Mouse (Mus musculus): Measurements from ENCODE around the gene Hddc3. TPM values are rescaled to one million over a fixed set of nuclear protein-coding genes. Genes with fewer than 3 reads are reported as not detected.

The Hddc3 gene
- polyA plus RNA-seq, 1 experiment = 54.6 TPM

- H3K4me3 ChIP-seq (ENCODE audit: insufficient read depth, low read length) = no peak overlapping the region; the same call in 1 of the 2 replicates
- TF ChIP-seq POLR2A (IDR thresholded peaks at IDR 0.05; ENCODE audit: extremely low read depth, insufficient read depth, low read length) = no peak
- TF ChIP-seq CTCF (IDR thresholded peaks at IDR 0.05; ENCODE audit: extremely low read depth, insufficient read depth, low read length) = no peak
- H3K4me1 ChIP-seq (ENCODE audit: control insufficient read depth, insufficient read depth, low read length) = peaks cover 11% of the 10 kb centered on the region
- no peak overlapping the region for H3K27ac ChIP-seq (ENCODE audit: insufficient read depth, low read length)
Observed at GRCm38 (mm10) chr7:80400099-80400498, 57.2 kb downstream of the Hddc3 start.

Other genes starting within 250 kb of the Hddc3 start
- 92.7 and 95.0 TPM in 2 replicates for gene Idh2, start 227.7 kb upstream of the Hddc3 start, polyA plus RNA-seq (2012; rRNA removed)
- gene Sema4b, start 156.3 kb upstream of the Hddc3 start, polyA plus RNA-seq (2012; rRNA removed) = 11.6 and 12.5 TPM in 2 replicates
- 31.9 and 35.9 TPM in 2 replicates for gene Cib1, start 110.3 kb upstream of the Hddc3 start, polyA plus RNA-seq (2012; rRNA removed)
- 3.4 and 3.7 TPM in 2 replicates for gene Gdpgp1, start 110.2 kb upstream of the Hddc3 start, polyA plus RNA-seq (2012; rRNA removed)
- 0.98 and 1.5 TPM in 2 replicates for gene Ttll13, start 96.7 kb upstream of the Hddc3 start, polyA plus RNA-seq (2012; rRNA removed)
- 55.6 and 56.0 TPM in 2 replicates for gene Ngrn, start 81.9 kb upstream of the Hddc3 start, polyA plus RNA-seq (2012; rRNA removed)
- gene Vps33b, start 73.5 kb upstream of the Hddc3 start, polyA plus RNA-seq (2012; rRNA removed) = 23.2 and 25.6 TPM in 2 replicates
- 0.98 and 3.0 TPM in 2 replicates for gene Prc1, start 48.7 kb upstream of the Hddc3 start, polyA plus RNA-seq (2012; rRNA removed)
- gene Rccd1, start 18.6 kb upstream of the Hddc3 start, polyA plus RNA-seq (2012; rRNA removed) = 17.4 and 23.3 TPM in 2 replicates
- gene Unc45a, start 2.1 kb upstream of the Hddc3 start, polyA plus RNA-seq (2012; rRNA removed) = 55.4 and 56.8 TPM in 2 replicates
- 112 and 115 TPM in 2 replicates for gene Man2a2, start 28.3 kb downstream of the Hddc3 start, polyA plus RNA-seq (2012; rRNA removed)
- gene Fes, start 44.8 kb downstream of the Hddc3 start, polyA plus RNA-seq (2012; rRNA removed) = 5.9 and 7.6 TPM in 2 replicates
- gene Furin, start 62.3 kb downstream of the Hddc3 start, polyA plus RNA-seq (2012; rRNA removed) = 19.9 and 22.1 TPM in 2 replicates
- 4.0 and 4.6 TPM in 2 replicates for gene Blm, start 192.0 kb downstream of the Hddc3 start, polyA plus RNA-seq (2012; rRNA removed)

Measured in cortical plate, adult 2 months (tissue).